In the genomic region with DNA sequence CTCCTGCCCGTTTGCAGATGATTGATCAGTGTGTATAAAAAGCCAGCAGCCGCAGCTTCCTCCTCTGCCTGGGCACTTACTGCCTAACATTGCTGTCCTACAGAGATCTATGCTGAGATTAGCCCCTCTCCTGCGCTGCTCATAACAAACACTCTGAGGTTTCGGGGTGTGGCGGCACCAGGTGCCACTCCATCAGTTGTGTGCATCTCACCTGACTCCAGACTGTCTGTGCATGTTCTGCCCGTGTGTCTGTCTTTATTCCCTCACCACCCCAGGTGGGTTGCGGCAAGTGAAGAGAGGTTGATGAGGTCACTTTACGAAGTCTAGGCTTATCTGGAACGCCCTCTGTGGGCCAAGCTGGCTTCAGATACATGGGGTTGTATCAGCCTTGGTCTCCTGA, we compare ENCODE assay signal across 29 mouse cellular contexts. TPM values are rescaled to one million over a fixed set of nuclear protein-coding genes. Genes with fewer than 3 reads are reported as not detected.
DNase-seq lines count a peak whose midpoint lies in the region; ATAC-seq lines count a peak whose summit lies in the region.
"Had no signal": no experiment of that assay in that cellular context is flagged by ENCODE, and none has a peak within 500 bp of the region (broad histone marks: within the 10 kb centered on the region; RNA-seq: fewer than 3 reads in every experiment).

No protein-coding gene starts in this region.

- H3K27me3 ChIP-seq in embryonic facial prominence, embryonic 10.5 days (replicated peaks; ENCODE audit: low read depth, poor library complexity, severe bottlenecking): 0 out of 2 replicates have a peak, but pooled peaks cover 5% of the 10 kb centered on the region
- H3K27me3 ChIP-seq: forebrain, embryonic 15.5 days; midbrain, embryonic 12.5 days; stomach, embryonic 15.5 days had no signal

- peak; percentile 31 for DNase-seq in thymus, postnatal 4 days
- DNase-seq in thymus, postnatal 10 days (ENCODE audit: low spot score in 2 of 2): no peak
- DNase-seq in urinary bladder, adult 18-20 months (ENCODE audit: low spot score in 2 of 2): no peak
- no peak for DNase-seq in embryonic facial prominence, embryonic 10.5 days (ENCODE audit: low spot score)
- DNase-seq in right cerebral cortex, postnatal 25 days: no peak
- DNase-seq: adrenal gland, adult 8-10 months; B cell, adult 2 months; cerebellum, adult 9-10 months; gastrocnemius, postnatal 25 days; heart, postnatal 10 days; kidney, adult 9 months; kidney, postnatal 36 days; layer of hippocampus, adult 9-11 months; lung, adult 18-20 months; lung, postnatal 14 days had no signal

- no peak overlapping the region for H3K27ac ChIP-seq in embryonic facial prominence, embryonic 10.5 days (replicated peaks)
- H3K27ac ChIP-seq: embryonic facial prominence, embryonic 13.5 days; forebrain, embryonic 15.5 days; heart, embryonic 10.5 days; hindbrain, embryonic 12.5 days; intestine, embryonic 15.5 days; left cerebral cortex, adult 2 months; midbrain, embryonic 12.5 days; neural tube, embryonic 13.5 days; stomach, embryonic 15.5 days had no signal

- ATAC-seq in activated CD4-positive, CD25-positive, alpha-beta regulatory T cell, adult 4 months: peak; percentile 64
- peak; percentile 78 for ATAC-seq in megakaryocyte progenitor cell, adult 5-6 weeks (replicated peaks; ENCODE audit: poor library complexity)
- ATAC-seq: forebrain, embryonic 15.5 days; intestine, embryonic 15.5 days had no signal

- no peaks in the 10 kb centered on the region for H3K4me1 ChIP-seq in embryonic facial prominence, embryonic 10.5 days
- H3K4me1 ChIP-seq: embryonic facial prominence, embryonic 13.5 days; forebrain, embryonic 15.5 days; heart, embryonic 10.5 days; hindbrain, embryonic 12.5 days; intestine, embryonic 15.5 days; midbrain, embryonic 12.5 days; neural tube, embryonic 13.5 days; stomach, embryonic 15.5 days had no signal

- H3K4me3 ChIP-seq in embryonic facial prominence, embryonic 10.5 days: no peak overlapping the region
- H3K4me3 ChIP-seq: embryonic facial prominence, embryonic 13.5 days; forebrain, embryonic 15.5 days; heart, embryonic 10.5 days; hindbrain, embryonic 12.5 days; intestine, embryonic 15.5 days; left cerebral cortex, adult 2 months; midbrain, embryonic 12.5 days; neural tube, embryonic 13.5 days; stomach, embryonic 15.5 days had no signal

- WGBS in embryonic facial prominence, embryonic 10.5 days: 62% methylated on average over 9 of the region's 9 CpGs

- H3K9me3 ChIP-seq in embryonic facial prominence, embryonic 10.5 days: no peaks in the 10 kb centered on the region
- H3K9me3 ChIP-seq: embryonic facial prominence, embryonic 13.5 days; forebrain, embryonic 15.5 days; heart, embryonic 10.5 days; hindbrain, embryonic 12.5 days; intestine, embryonic 15.5 days; midbrain, embryonic 12.5 days; neural tube, embryonic 13.5 days; stomach, embryonic 15.5 days had no signal

- H3K36me3 ChIP-seq in embryonic facial prominence, embryonic 10.5 days (replicated peaks): no peaks in the 10 kb centered on the region
- H3K36me3 ChIP-seq: embryonic facial prominence, embryonic 13.5 days; forebrain, embryonic 15.5 days; heart, embryonic 10.5 days; hindbrain, embryonic 12.5 days; intestine, embryonic 15.5 days; midbrain, embryonic 12.5 days; neural tube, embryonic 13.5 days; stomach, embryonic 15.5 days had no signal

RNA-seq across cellular contexts. Expression of gene Zscan10, which starts 16.4 kb away (rescaled TPM):
- polyA plus RNA-seq in activated CD4-positive, CD25-positive, alpha-beta regulatory T cell, adult 4 months (2017; shearing (Covaris generic)): 1 to 10 TPM; 1.3 to 3.4 TPM
- total RNA-seq in megakaryocyte progenitor cell, adult 5-6 weeks (2015): not detected in 2 replicates
- not detected in 2 replicates for total RNA-seq in megakaryocyte progenitor cell, adult 5-6 weeks (2017)
- polyA plus RNA-seq in embryonic facial prominence, embryonic 10.5 days (2016; fragmentation: Nextera tagmentation; extraction: Ambion mirVana): 0.71 and 1.0 TPM in 2 replicates
- total RNA-seq: adrenal gland, adult 8-10 months; gastrocnemius, postnatal 25 days; heart, postnatal 10 days; left cerebral cortex, adult 2 months; monocyte, adult 5-6 weeks had no signal
- polyA plus RNA-seq: cortical plate, adult 2 months; forebrain, embryonic 15.5 days; midbrain, embryonic 12.5 days; neural tube, embryonic 13.5 days had no signal

RNA-seq across cellular contexts. Expression of gene Zfp13, which starts 17.8 kb away (rescaled TPM):
- polyA plus RNA-seq in activated CD4-positive, CD25-positive, alpha-beta regulatory T cell, adult 4 months (2017; shearing (Covaris generic)): not detected
- total RNA-seq in megakaryocyte progenitor cell, adult 5-6 weeks (2015): 0.37 TPM in 1 of 2 replicates, not detected in the other
- 0.92 and 1.3 TPM in 2 replicates for total RNA-seq in megakaryocyte progenitor cell, adult 5-6 weeks (2017)
- 22.4 and 24.4 TPM in 2 replicates for polyA plus RNA-seq in embryonic facial prominence, embryonic 10.5 days (2016; fragmentation: Nextera tagmentation; extraction: Ambion mirVana)
- total RNA-seq: monocyte, adult 5-6 weeks had no signal

RNA-seq across cellular contexts. Expression of gene Mmp25, which starts 28.0 kb away (rescaled TPM):
- 1 to 10 TPM; 1.0 to 2.0 TPM for polyA plus RNA-seq in activated CD4-positive, CD25-positive, alpha-beta regulatory T cell, adult 4 months (2017; shearing (Covaris generic))
- 1.3 and 1.4 TPM in 2 replicates for total RNA-seq in megakaryocyte progenitor cell, adult 5-6 weeks (2015)
- total RNA-seq in megakaryocyte progenitor cell, adult 5-6 weeks (2017): 0.42 and 1.4 TPM in 2 replicates
- polyA plus RNA-seq in embryonic facial prominence, embryonic 10.5 days (2016; fragmentation: Nextera tagmentation; extraction: Ambion mirVana): 0.68 and 0.69 TPM in 2 replicates
- total RNA-seq: gastrocnemius, postnatal 25 days had no signal
- polyA plus RNA-seq: liver, embryonic 11.5 days had no signal

RNA-seq across cellular contexts. Expression of gene Bicdl2, which starts 43.2 kb away (rescaled TPM):
- polyA plus RNA-seq in activated CD4-positive, CD25-positive, alpha-beta regulatory T cell, adult 4 months (2017; shearing (Covaris generic)): under 1 TPM in 1 of 2 experiments, not detected in 1; 0.49 TPM
- total RNA-seq in megakaryocyte progenitor cell, adult 5-6 weeks (2015): not detected in 2 replicates
- not detected in 2 replicates for total RNA-seq in megakaryocyte progenitor cell, adult 5-6 weeks (2017)
- polyA plus RNA-seq in embryonic facial prominence, embryonic 10.5 days (2016; fragmentation: Nextera tagmentation; extraction: Ambion mirVana): 0.85 and 1.2 TPM in 2 replicates
- total RNA-seq: adrenal gland, adult 8-10 months; gastrocnemius, postnatal 25 days; heart, postnatal 10 days; left cerebral cortex, adult 2 months; monocyte, adult 5-6 weeks had no signal
- polyA plus RNA-seq: forebrain, embryonic 15.5 days; neural tube, embryonic 13.5 days had no signal

RNA-seq across cellular contexts. Expression of gene Zfp213, which starts 53.0 kb away (rescaled TPM):
- polyA plus RNA-seq in activated CD4-positive, CD25-positive, alpha-beta regulatory T cell, adult 4 months (2017; shearing (Covaris generic)): 1 to 10 TPM; 4.3 to 4.9 TPM
- 3.6 and 5.3 TPM in 2 replicates for total RNA-seq in megakaryocyte progenitor cell, adult 5-6 weeks (2015)
- 6.5 and 9.2 TPM in 2 replicates for total RNA-seq in megakaryocyte progenitor cell, adult 5-6 weeks (2017)
- polyA plus RNA-seq in embryonic facial prominence, embryonic 10.5 days (2016; fragmentation: Nextera tagmentation; extraction: Ambion mirVana): 27.2 and 31.0 TPM in 2 replicates

Comparison
In these comparisons a context has a peak if more than half of its experiments do, and no peak if none do; other contexts are left out.
1. RNA of gene Zfp13, which starts 17.8 kb away (polyA plus RNA-seq): 22.4 to 24.4 TPM in embryonic facial prominence, embryonic 10.5 days; not detected in activated CD4-positive, CD25-positive, alpha-beta regulatory T cell, adult 4 months; every median in the first group is over 10 times any median in the second.